Mouse (Mus musculus): Measurements from ENCODE around the gene Ucp1. TPM values are rescaled to one million over a fixed set of nuclear protein-coding genes. Genes with fewer than 3 reads are reported as not detected.
"Not testable (repeated sequence)": the region's sequence is repeated elsewhere in the genome, so short reads cannot be mapped to it uniquely, and the experiment has no call there.

Ucp1 gene
- polyA plus RNA-seq, 1 experiment from 2014 or later: not detected

GRCm38 (mm10) chr8:83272464-83272863, 17.7 kb upstream of the Ucp1 start:
- no peak for ATAC-seq (ENCODE audit: low FRiP score, low TSS enrichment)

DNA sequence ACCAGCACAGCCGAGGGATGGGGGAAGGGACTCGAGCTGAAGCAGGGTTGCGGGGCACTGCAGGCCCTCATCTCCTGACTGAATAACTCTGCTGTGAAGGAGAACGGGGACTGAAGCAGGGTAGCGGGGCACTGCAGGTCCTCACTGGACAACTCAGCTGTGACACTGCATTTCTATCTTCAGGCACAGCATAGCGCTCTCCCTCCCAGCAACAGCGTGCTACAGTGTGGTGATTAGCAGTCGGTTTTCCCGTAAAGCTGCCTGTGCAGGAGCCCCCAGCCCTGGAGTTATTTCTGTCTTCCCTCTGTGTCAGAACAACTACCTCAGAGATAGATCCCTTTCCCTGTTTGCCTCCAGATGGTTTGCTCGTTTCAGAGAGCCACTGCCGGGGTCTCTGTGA, 15.7 kb upstream of the Ucp1 start:
- ATAC-seq (ENCODE audit: low FRiP score, low TSS enrichment): no peak; the same call in 1 of the 2 replicates
- H3K9ac ChIP-seq (ENCODE audit: low read depth, low read length): no peak overlapping the region
- H3K27me3 ChIP-seq (ENCODE audit: control insufficient read depth, insufficient read depth, low read length): no peaks in the 10 kb centered on the region
- H3K4me1 ChIP-seq (ENCODE audit: control insufficient read depth, insufficient read depth, low read length): no peaks in the 10 kb centered on the region
- H3K4me3 ChIP-seq (ENCODE audit: low read length): no peak overlapping the region
- no peaks in the 10 kb centered on the region for H3K9me3 ChIP-seq (ENCODE audit: control insufficient read depth, low read length)
- no peaks in the 10 kb centered on the region for H3K36me3 ChIP-seq (ENCODE audit: control insufficient read depth, insufficient read depth, low read length)
- no peak overlapping the region for H3K27ac ChIP-seq (ENCODE audit: low read depth, low read length)
- no peak overlapping the region for H3K4me2 ChIP-seq (replicated peaks; ENCODE audit: low read depth, low read length)
- WGBS: 46% methylated on average over 11 of the region's 11 CpGs

More at GRCm38 (mm10) chr8:83272464-83272863, 17.7 kb upstream of the Ucp1 start:
- H3K27me3 ChIP-seq (ENCODE audit: control insufficient read depth, insufficient read depth, low read length): no peaks in the 10 kb centered on the region
- H3K9ac ChIP-seq (ENCODE audit: low read depth, low read length): no peak overlapping the region
- no peaks in the 10 kb centered on the region for H3K36me3 ChIP-seq (ENCODE audit: control insufficient read depth, insufficient read depth, low read length)
- H3K27ac ChIP-seq (ENCODE audit: low read depth, low read length): no peak overlapping the region
- H3K9me3 ChIP-seq (ENCODE audit: control insufficient read depth, low read length): no peaks in the 10 kb centered on the region
- no peak overlapping the region for H3K4me2 ChIP-seq (replicated peaks; ENCODE audit: low read depth, low read length)
- 73% methylated on average over 10 of the region's 10 CpGs for WGBS
- no peaks in the 10 kb centered on the region for H3K4me1 ChIP-seq (ENCODE audit: control insufficient read depth, insufficient read depth, low read length)
- H3K4me3 ChIP-seq (ENCODE audit: low read length): no peak overlapping the region

DNA sequence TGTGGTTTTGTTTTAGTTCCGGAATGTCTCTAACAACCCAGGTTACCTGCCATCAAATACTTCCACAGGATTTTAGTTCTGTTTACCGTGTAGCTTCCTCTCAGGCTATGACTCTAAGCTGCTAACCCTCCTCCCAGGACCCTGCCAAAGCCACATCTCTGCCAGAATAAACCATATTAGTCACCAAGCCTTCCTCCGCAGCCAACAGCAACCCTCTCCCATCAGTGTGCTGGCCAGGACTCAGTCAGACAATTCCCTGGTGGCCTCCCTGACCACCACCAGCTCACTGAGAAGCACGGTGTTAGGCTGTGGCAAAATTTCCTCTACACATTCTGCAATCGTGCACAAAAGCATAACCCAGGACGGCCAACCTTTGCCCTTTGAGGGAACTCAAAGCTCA, 11.7 kb upstream of the Ucp1 start:
- Histone ChIP-seq H3K4me1 (ENCODE audit: control insufficient read depth, insufficient read depth, low read length) (no peaks in the 10 kb centered on the region), H3K36me3 (ENCODE audit: control insufficient read depth, insufficient read depth, low read length) (no peaks in the 10 kb centered on the region), H3K9me3 (ENCODE audit: control insufficient read depth, low read length) (no peaks in the 10 kb centered on the region), H3K4me2 (replicated peaks; ENCODE audit: low read depth, low read length) (no peak overlapping the region), H3K9ac (ENCODE audit: low read depth, low read length) (no peak overlapping the region), H3K27ac (ENCODE audit: low read depth, low read length) (no peak overlapping the region), H3K27me3 (ENCODE audit: control insufficient read depth, insufficient read depth, low read length) (no peaks in the 10 kb centered on the region), H3K4me3 (ENCODE audit: low read length) (no peak overlapping the region)
- 80% methylated on average over 6 of the region's 6 CpGs for WGBS
- no peak for ATAC-seq (ENCODE audit: low FRiP score, low TSS enrichment)

DNA sequence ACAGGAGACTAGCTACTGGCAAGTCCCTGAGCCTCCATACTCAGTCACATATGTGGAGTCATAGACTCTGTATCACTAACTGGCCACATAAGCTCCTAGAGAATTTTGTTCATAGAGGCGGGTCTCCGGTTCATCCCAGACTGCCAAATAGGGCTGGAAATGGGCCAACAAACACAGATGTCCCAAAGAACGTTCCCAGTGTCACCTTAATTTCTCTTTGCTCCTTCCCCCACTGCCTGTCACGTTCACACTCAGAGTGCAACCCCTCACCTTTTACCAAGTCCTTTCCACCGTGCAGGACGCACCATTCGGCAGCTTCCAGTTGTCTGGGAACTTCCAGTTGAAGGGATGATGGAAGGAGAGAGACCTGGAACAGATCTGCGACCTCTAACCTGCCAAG, 4.8 kb upstream of the Ucp1 start:
- H3K27me3 ChIP-seq (ENCODE audit: control insufficient read depth, insufficient read depth, low read length): peaks cover 3% of the 10 kb centered on the region
- WGBS: 82% methylated on average over 8 of the region's 8 CpGs
- H3K4me1 ChIP-seq (ENCODE audit: control insufficient read depth, insufficient read depth, low read length): no peaks in the 10 kb centered on the region
- no peak overlapping the region for H3K4me3 ChIP-seq (ENCODE audit: low read length)
- H3K4me2 ChIP-seq (replicated peaks; ENCODE audit: low read depth, low read length): no peak overlapping the region
- no peaks in the 10 kb centered on the region for H3K9me3 ChIP-seq (ENCODE audit: control insufficient read depth, low read length)
- H3K36me3 ChIP-seq (ENCODE audit: control insufficient read depth, insufficient read depth, low read length): no peaks in the 10 kb centered on the region
- no peak overlapping the region for H3K9ac ChIP-seq (ENCODE audit: low read depth, low read length)
- ATAC-seq (ENCODE audit: low FRiP score, low TSS enrichment): no peak
- no peak overlapping the region for H3K27ac ChIP-seq (ENCODE audit: low read depth, low read length)

DNA sequence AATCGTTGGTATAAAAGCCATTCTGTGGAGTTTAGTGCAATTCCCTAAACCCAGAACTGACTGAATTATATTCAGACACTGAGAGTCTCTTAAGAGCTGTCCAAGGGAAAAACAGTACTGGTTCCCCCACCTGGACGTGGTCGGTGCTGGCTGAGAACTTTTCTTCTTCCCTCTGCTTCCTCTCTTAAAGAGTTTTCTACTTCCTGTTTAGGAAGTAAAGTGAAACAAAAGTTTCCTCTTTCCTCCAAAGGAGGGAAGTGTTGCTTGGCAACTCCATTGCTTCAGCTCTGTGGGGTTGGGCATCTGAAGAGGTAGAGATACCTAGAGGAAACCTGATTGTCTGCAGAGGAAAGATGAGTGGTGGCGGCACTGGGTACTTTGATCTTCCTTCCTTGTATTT, 7.2 kb downstream of the Ucp1 start:
- no peak overlapping the region for H3K27ac ChIP-seq (ENCODE audit: low read depth, low read length)
- H3K36me3 ChIP-seq (ENCODE audit: control insufficient read depth, insufficient read depth, low read length): no peaks in the 10 kb centered on the region
- ATAC-seq (ENCODE audit: low FRiP score, low TSS enrichment): no peak
- WGBS: 58% methylated on average over 4 of the region's 4 CpGs
- H3K27me3 ChIP-seq (ENCODE audit: control insufficient read depth, insufficient read depth, low read length): no peaks in the 10 kb centered on the region
- no peaks in the 10 kb centered on the region for H3K4me1 ChIP-seq (ENCODE audit: control insufficient read depth, insufficient read depth, low read length)
- no peak overlapping the region for H3K9ac ChIP-seq (ENCODE audit: low read depth, low read length)
- no peaks in the 10 kb centered on the region for H3K9me3 ChIP-seq (ENCODE audit: control insufficient read depth, low read length)
- no peak overlapping the region for H3K4me2 ChIP-seq (replicated peaks; ENCODE audit: low read depth, low read length)
- H3K4me3 ChIP-seq (ENCODE audit: low read length): no peak overlapping the region

DNA sequence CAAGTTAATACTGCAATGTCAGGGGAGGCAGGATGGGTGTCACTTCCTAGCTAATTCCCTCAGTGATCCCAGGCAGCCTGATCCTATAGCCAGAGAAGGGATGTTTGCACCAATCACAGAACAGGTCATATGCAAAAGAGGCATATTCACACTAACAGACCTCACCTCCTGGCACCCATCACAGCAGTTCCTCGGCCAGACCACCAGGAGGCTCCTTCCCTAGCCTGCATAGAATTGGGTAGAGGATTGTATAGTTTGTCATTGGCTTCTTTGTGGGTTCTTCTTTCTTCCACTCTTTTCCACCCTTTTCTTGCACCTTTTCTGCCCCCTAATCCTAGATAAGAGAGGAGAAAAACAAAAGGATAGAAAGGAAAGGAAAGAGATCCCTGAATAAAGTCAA, 10.0 kb downstream of the Ucp1 start:
- H3K4me1 ChIP-seq (ENCODE audit: control insufficient read depth, insufficient read depth, low read length): no peaks in the 10 kb centered on the region
- no peaks in the 10 kb centered on the region for H3K27me3 ChIP-seq (ENCODE audit: control insufficient read depth, insufficient read depth, low read length)
- ATAC-seq (ENCODE audit: low FRiP score, low TSS enrichment): no peak
- H3K36me3 ChIP-seq (ENCODE audit: control insufficient read depth, insufficient read depth, low read length): no peaks in the 10 kb centered on the region
- no peak overlapping the region for H3K9ac ChIP-seq (ENCODE audit: low read depth, low read length)
- H3K27ac ChIP-seq (ENCODE audit: low read depth, low read length): no peak overlapping the region
- no peak overlapping the region for H3K4me2 ChIP-seq (replicated peaks; ENCODE audit: low read depth, low read length)
- H3K4me3 ChIP-seq (ENCODE audit: low read length): no peak overlapping the region
- no peaks in the 10 kb centered on the region for H3K9me3 ChIP-seq (ENCODE audit: control insufficient read depth, low read length)
- 54% methylated on average over 1 of the region's 1 CpGs for WGBS

GRCm38 (mm10) chr8:83304946-83305345, 14.8 kb downstream of the Ucp1 start:
- no peaks in the 10 kb centered on the region for H3K27me3 ChIP-seq (ENCODE audit: control insufficient read depth, insufficient read depth, low read length)
- no peak for ATAC-seq (ENCODE audit: low FRiP score, low TSS enrichment)
- no peak overlapping the region for H3K4me3 ChIP-seq (ENCODE audit: low read length)
- no peaks in the 10 kb centered on the region for H3K36me3 ChIP-seq (ENCODE audit: control insufficient read depth, insufficient read depth, low read length)
- 93% methylated on average over 1 of the region's 1 CpGs for WGBS
- H3K4me1 ChIP-seq (ENCODE audit: control insufficient read depth, insufficient read depth, low read length): no peaks in the 10 kb centered on the region
- H3K9ac ChIP-seq (ENCODE audit: low read depth, low read length): no peak overlapping the region
- no peaks in the 10 kb centered on the region for H3K9me3 ChIP-seq (ENCODE audit: control insufficient read depth, low read length)
- H3K4me2 ChIP-seq (replicated peaks; ENCODE audit: low read depth, low read length): no peak overlapping the region
- no peak overlapping the region for H3K27ac ChIP-seq (ENCODE audit: low read depth, low read length)

DNA sequence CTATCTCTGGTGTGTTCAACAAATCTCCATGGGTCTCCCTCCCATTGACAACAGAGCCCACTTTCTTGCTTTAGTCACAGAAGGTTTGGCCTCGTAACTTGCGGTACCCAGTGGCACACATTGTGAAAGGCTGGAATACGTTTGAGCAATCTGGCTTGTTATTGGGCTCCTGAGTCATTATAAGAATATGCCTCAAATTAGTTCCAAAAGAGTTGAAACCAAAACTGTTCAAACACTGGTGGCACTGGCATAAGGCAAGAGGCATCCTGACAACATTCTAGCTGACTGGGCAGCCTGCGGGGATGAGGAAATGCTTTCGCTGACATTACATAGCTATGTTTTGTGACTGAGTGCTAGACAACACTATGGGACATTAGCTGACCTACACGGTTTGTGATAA, 19.7 kb downstream of the Ucp1 start:
- no peaks in the 10 kb centered on the region for H3K9me3 ChIP-seq (ENCODE audit: control insufficient read depth, low read length)
- no peak overlapping the region for H3K9ac ChIP-seq (ENCODE audit: low read depth, low read length)
- no peak overlapping the region for H3K4me2 ChIP-seq (replicated peaks; ENCODE audit: low read depth, low read length)
- no peak overlapping the region for H3K4me3 ChIP-seq (ENCODE audit: low read length)
- ATAC-seq (ENCODE audit: low FRiP score, low TSS enrichment): no peak
- 94% methylated on average over 6 of the region's 6 CpGs for WGBS
- H3K27me3 ChIP-seq (ENCODE audit: control insufficient read depth, insufficient read depth, low read length): no peaks in the 10 kb centered on the region
- no peaks in the 10 kb centered on the region for H3K36me3 ChIP-seq (ENCODE audit: control insufficient read depth, insufficient read depth, low read length)
- H3K27ac ChIP-seq (ENCODE audit: low read depth, low read length): no peak overlapping the region
- no peaks in the 10 kb centered on the region for H3K4me1 ChIP-seq (ENCODE audit: control insufficient read depth, insufficient read depth, low read length)

DNA sequence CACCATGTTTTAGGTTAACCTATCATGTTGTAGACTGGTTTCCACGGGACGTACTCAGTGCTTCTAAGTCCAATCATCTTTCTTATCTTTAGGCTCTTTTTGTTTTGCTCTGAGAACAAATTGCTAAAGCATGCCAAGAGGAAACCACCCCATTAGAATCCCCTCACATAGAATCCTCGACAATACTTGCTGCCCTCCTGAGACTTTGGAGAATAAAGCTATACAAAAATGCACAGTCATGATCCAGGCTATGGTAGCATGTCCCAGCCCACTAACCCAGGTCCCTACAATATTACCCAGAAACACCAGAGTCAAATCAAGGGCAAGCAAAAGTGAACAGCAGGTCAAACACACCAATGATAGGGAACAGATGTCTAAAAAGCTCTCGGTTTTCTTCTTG, 24.9 kb downstream of the Ucp1 start:
- H3K4me1 ChIP-seq (ENCODE audit: control insufficient read depth, insufficient read depth, low read length); ATAC-seq (ENCODE audit: low FRiP score, low TSS enrichment); H3K9ac ChIP-seq (ENCODE audit: low read depth, low read length); H3K9me3 ChIP-seq (ENCODE audit: control insufficient read depth, low read length); H3K27ac ChIP-seq (ENCODE audit: low read depth, low read length); H3K4me2 ChIP-seq (replicated peaks; ENCODE audit: low read depth, low read length); H3K27me3 ChIP-seq (ENCODE audit: control insufficient read depth, insufficient read depth, low read length); H3K4me3 ChIP-seq (ENCODE audit: low read length): not testable (repeated sequence)
- 86% methylated on average over 4 of the region's 4 CpGs for WGBS
- peaks cover 31% of the 10 kb centered on the region for H3K36me3 ChIP-seq (ENCODE audit: control insufficient read depth, insufficient read depth, low read length)

DNA sequence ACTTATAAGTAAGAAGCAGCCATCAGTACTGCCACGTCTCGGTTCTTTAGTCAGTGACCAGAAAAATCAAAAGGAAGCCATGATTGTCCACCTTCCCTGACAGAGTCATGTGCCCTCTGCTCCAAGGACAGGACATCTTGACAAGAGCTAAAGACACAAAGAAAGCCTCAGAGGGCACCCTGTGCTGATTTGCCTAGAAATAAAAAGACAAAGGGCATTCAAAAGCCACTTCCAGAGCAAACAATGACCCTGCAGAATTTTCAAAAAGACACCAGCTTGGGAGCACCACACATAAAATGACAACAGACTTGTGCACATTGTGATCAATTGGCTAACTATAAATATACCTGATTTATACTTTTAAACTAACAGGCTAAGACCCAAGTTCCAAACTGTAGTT, 25.5 kb downstream of the Ucp1 start:
- Histone ChIP-seq H3K9ac (ENCODE audit: low read depth, low read length) (no peak overlapping the region), H3K27ac (ENCODE audit: low read depth, low read length) (no peak overlapping the region), H3K9me3 (ENCODE audit: control insufficient read depth, low read length) (no peaks in the 10 kb centered on the region), H3K4me3 (ENCODE audit: low read length) (no peak overlapping the region), H3K4me1 (ENCODE audit: control insufficient read depth, insufficient read depth, low read length) (no peaks in the 10 kb centered on the region), H3K4me2 (replicated peaks; ENCODE audit: low read depth, low read length) (no peak overlapping the region), H3K27me3 (ENCODE audit: control insufficient read depth, insufficient read depth, low read length) (no peaks in the 10 kb centered on the region), H3K36me3 (ENCODE audit: control insufficient read depth, insufficient read depth, low read length) (peaks cover 33% of the 10 kb centered on the region)
- ATAC-seq (ENCODE audit: low FRiP score, low TSS enrichment): no peak
- 75% methylated on average over 2 of the region's 2 CpGs for WGBS

Data from kidney, embryonic 14.5 days (tissue).